Mouse (Mus musculus) midbrain, embryonic 10.5 days (tissue): ENCODE measurements around the gene Slmap. TPM values are rescaled to one million over a fixed set of nuclear protein-coding genes. Genes with fewer than 3 reads are reported as not detected.
A peak's percentile ranks its signal among the peaks of the same experiment; 100 is the strongest.

Experiments
- DNase-seq: peaks from one replicate; pipeline ENCODE4 v3.0.0-alpha.2; 2017; ENCODE audit warnings: low spot score
- H3K27ac ChIP-seq: fragments of 300-500 bp; sonication (generic); replicated peaks from 2 replicates; pipeline ENCODE4 v1.5.1; 2016; ENCODE audit warnings: mild to moderate bottlenecking
- H3K27me3 ChIP-seq: fragments of 300-500 bp; sonication (generic); 2 replicates; pipeline ENCODE4 v1.6.1; 2016; ENCODE audit warnings: low read depth, mild to moderate bottlenecking; ENCODE audit not compliant: poor library complexity, severe bottlenecking
- H3K36me3 ChIP-seq: fragments of 300-500 bp; sonication (generic); 2 replicates; pipeline ENCODE4 v1.6.1; 2016; ENCODE audit warnings: mild to moderate bottlenecking, moderate library complexity
- H3K4me1 ChIP-seq: fragments of 300-500 bp; sonication (generic); 2 replicates; pipeline ENCODE4 v1.6.1; 2016
- H3K4me3 ChIP-seq: fragments of 300-500 bp; sonication (generic); 2 replicates; pipeline ENCODE4 v1.5.1; 2016; ENCODE audit warnings: mild to moderate bottlenecking, moderate library complexity
- H3K9me3 ChIP-seq: fragments of 300-500 bp; sonication (generic); replicated peaks from 2 replicates; pipeline ENCODE4 v1.6.1; 2016; ENCODE audit warnings: mild to moderate bottlenecking
- WGBS: fragments of 180-500 bp; shearing (Covaris S2); methylation state at CpG from one replicate; pipeline ENCODE4 v1.1.7; 2016; 5-methylcytosine and 5-hydroxymethylcytosine counted together
- polyA plus RNA-seq: library from polyadenylated mRNA; unstranded; fragments of >200 nt; fragmentation: Nextera tagmentation; extraction: Ambion mirVana; gene quantifications from 2 replicates; pipeline ENCODE4 v1.2.1, GENCODE M21; 2016

Slmap gene
- polyA plus RNA-seq, 1 experiment from 2014 or later: 14.3 TPM

- Histone ChIP-seq H3K4me3 (no peak overlapping the region), H3K27me3 (no peaks in the 10 kb centered on the region), H3K36me3 (no peaks in the 10 kb centered on the region), H3K4me1 (no peaks in the 10 kb centered on the region; the same call in 1 of the 2 replicates), H3K9me3 (no peaks in the 10 kb centered on the region), H3K27ac (no peak overlapping the region)
- WGBS: 80% methylated on average over 2 of the region's 2 CpGs
- DNase-seq: no peak
Measured at GRCm38 (mm10) chr14:26552441-26552840, 17.7 kb upstream of the Slmap start.

- no peak for DNase-seq
- 93% methylated on average over 8 of the region's 8 CpGs for WGBS
Measured at GRCm38 (mm10) chr14:26550712-26551111, 16.0 kb upstream of the Slmap start.

GRCm38 (mm10) chr14:26547516-26548488 is 13.1 kb upstream of the Slmap start:
- Histone ChIP-seq H3K9me3 (no peaks in the 10 kb centered on the region), H3K27me3 (no peaks in the 10 kb centered on the region), H3K27ac (no peak overlapping the region), H3K4me1 (no peaks in the 10 kb centered on the region), H3K4me3 (no peak overlapping the region), H3K36me3 (no peaks in the 10 kb centered on the region)
- 83% methylated on average over 10 of the region's 10 CpGs for WGBS
- no peak for DNase-seq

More at GRCm38 (mm10) chr14:26550712-26551111, 16.0 kb upstream of the Slmap start:
- no peaks in the 10 kb centered on the region for H3K4me1 ChIP-seq
- no peaks in the 10 kb centered on the region for H3K27me3 ChIP-seq
- no peaks in the 10 kb centered on the region for H3K9me3 ChIP-seq
- H3K36me3 ChIP-seq: no peaks in the 10 kb centered on the region
- H3K27ac ChIP-seq: no peak overlapping the region
- no peak overlapping the region for H3K4me3 ChIP-seq

GRCm38 (mm10) chr14:26542136-26542535 is 7.4 kb upstream of the Slmap start:
- no peak for DNase-seq
- 100% methylated on average over 1 of the region's 1 CpGs for WGBS

GRCm38 (mm10) chr14:26540577-26540976 is 5.8 kb upstream of the Slmap start:
- no peak for DNase-seq
- no peaks in the 10 kb centered on the region for H3K4me1 ChIP-seq
- no peaks in the 10 kb centered on the region for H3K36me3 ChIP-seq
- WGBS: 81% methylated on average over 1 of the region's 1 CpGs
- H3K4me3 ChIP-seq: no peak overlapping the region
- H3K9me3 ChIP-seq: no peaks in the 10 kb centered on the region
- no peaks in the 10 kb centered on the region for H3K27me3 ChIP-seq
- no peak overlapping the region for H3K27ac ChIP-seq

More at GRCm38 (mm10) chr14:26542136-26542535, 7.4 kb upstream of the Slmap start:
- Histone ChIP-seq H3K27ac (no peak overlapping the region), H3K36me3 (no peaks in the 10 kb centered on the region), H3K4me3 (no peak overlapping the region), H3K9me3 (no peaks in the 10 kb centered on the region), H3K27me3 (no peaks in the 10 kb centered on the region), H3K4me1 (no peaks in the 10 kb centered on the region)

- H3K36me3 ChIP-seq: no peaks in the 10 kb centered on the region
- WGBS: 91% methylated on average over 4 of the region's 4 CpGs
- no peaks in the 10 kb centered on the region for H3K27me3 ChIP-seq
- DNase-seq: no peak
- no peak overlapping the region for H3K4me3 ChIP-seq
- no peak overlapping the region for H3K27ac ChIP-seq
- no peaks in the 10 kb centered on the region for H3K9me3 ChIP-seq
- peaks cover 2% of the 10 kb centered on the region; the same call in 1 of the 2 replicates for H3K4me1 ChIP-seq
Measured at GRCm38 (mm10) chr14:26539241-26539640, 4.5 kb upstream of the Slmap start.

GRCm38 (mm10) chr14:26533821-26534756 is 642 bp downstream of the Slmap start:
- DNase-seq: no peak
- Histone ChIP-seq H3K27ac (peak overlapping the region; percentile 94), H3K4me1 (peaks cover 37% of the 10 kb centered on the region), H3K27me3 (no peaks in the 10 kb centered on the region), H3K36me3 (peaks cover 22% of the 10 kb centered on the region), H3K4me3 (peak overlapping the region; percentile 99), H3K9me3 (no peaks in the 10 kb centered on the region)
- under 1% methylated on average over 91 of the region's 92 CpGs for WGBS

GRCm38 (mm10) chr14:26533267-26533666 is 1.5 kb downstream of the Slmap start:
- H3K27ac ChIP-seq: peak overlapping the region; percentile 94; the same call in 1 of the 2 replicates
- 30% methylated on average over 19 of the region's 19 CpGs for WGBS

GRCm38 (mm10) chr14:26532752-26533151 is 2.0 kb downstream of the Slmap start:
- WGBS: 76% methylated on average over 9 of the region's 9 CpGs

More at GRCm38 (mm10) chr14:26533267-26533666, 1.5 kb downstream of the Slmap start:
- peak; percentile 14 for DNase-seq
- H3K9me3 ChIP-seq: no peaks in the 10 kb centered on the region
- peaks cover 25% of the 10 kb centered on the region for H3K36me3 ChIP-seq
- no peaks in the 10 kb centered on the region for H3K27me3 ChIP-seq
- peak overlapping the region; percentile 99 for H3K4me3 ChIP-seq
- H3K4me1 ChIP-seq: peaks cover 37% of the 10 kb centered on the region

GRCm38 (mm10) chr14:26531410-26532313 is 3.1 kb downstream of the Slmap start:
- 88% methylated on average over 10 of the region's 10 CpGs for WGBS
- H3K36me3 ChIP-seq: peaks cover 28% of the 10 kb centered on the region
- peak overlapping the region; percentile 14; the same call in 1 of the 2 replicates for H3K4me3 ChIP-seq
- no peaks in the 10 kb centered on the region for H3K9me3 ChIP-seq
- no peaks in the 10 kb centered on the region for H3K27me3 ChIP-seq
- H3K4me1 ChIP-seq: peaks cover 39% of the 10 kb centered on the region
- H3K27ac ChIP-seq: no peak overlapping the region
- DNase-seq: no peak

More at GRCm38 (mm10) chr14:26532752-26533151, 2.0 kb downstream of the Slmap start:
- Histone ChIP-seq H3K36me3 (peaks cover 25% of the 10 kb centered on the region), H3K4me3 (peak overlapping the region; percentile 99), H3K9me3 (no peaks in the 10 kb centered on the region), H3K27me3 (no peaks in the 10 kb centered on the region), H3K27ac (no peak overlapping the region), H3K4me1 (peaks cover 37% of the 10 kb centered on the region)
- no peak for DNase-seq

- H3K4me3 ChIP-seq: no peak overlapping the region
- H3K9me3 ChIP-seq: no peaks in the 10 kb centered on the region
- DNase-seq: no peak
- H3K27me3 ChIP-seq: no peaks in the 10 kb centered on the region
- 87% methylated on average over 7 of the region's 7 CpGs for WGBS
- no peak overlapping the region for H3K27ac ChIP-seq
- H3K4me1 ChIP-seq: peaks cover 47% of the 10 kb centered on the region
- peaks cover 28% of the 10 kb centered on the region for H3K36me3 ChIP-seq
Measured at GRCm38 (mm10) chr14:26530350-26530749, 4.4 kb downstream of the Slmap start.
